Mouse (Mus musculus) testis, adult 2 months (tissue): ENCODE measurements at regions not wholly inside any gene's neighbourhood (a gene's known extent, or its start where the extent isn't known, plus 50 kb on each side); places are given as distances from the start of the nearest gene placed in this dataset.

ENCODE experiments used
- H3K27ac ChIP-seq: fragments of 200-500 bp; 2 replicates; pipeline ENCODE4 v1.5.1; 2012; ENCODE audit warnings: low read depth, low read length; ENCODE audit not compliant: control insufficient read depth, insufficient read depth
- H3K27me3 ChIP-seq: fragments of 200-500 bp; 2 replicates; pipeline ENCODE4 v1.6.1; 2012; ENCODE audit warnings: mild to moderate bottlenecking, low read length, moderate library complexity; ENCODE audit not compliant: control insufficient read depth, insufficient read depth
- H3K36me3 ChIP-seq: fragments of 200-500 bp; 2 replicates; pipeline ENCODE4 v1.6.1; 2012; ENCODE audit warnings: mild to moderate bottlenecking, low read length; ENCODE audit not compliant: control insufficient read depth, insufficient read depth
- H3K4me1 ChIP-seq: fragments of 200-500 bp; 2 replicates; pipeline ENCODE4 v1.6.1; 2012; ENCODE audit warnings: low read length; ENCODE audit not compliant: control insufficient read depth, insufficient read depth
- H3K4me3 ChIP-seq: fragments of 200-500 bp; 2 replicates; pipeline ENCODE4 v1.5.1; 2012; ENCODE audit warnings: low read depth, mild to moderate bottlenecking, low read length, moderate library complexity, mixed read lengths; ENCODE audit not compliant: control insufficient read depth
- CTCF ChIP-seq: fragments of 200-500 bp; IDR thresholded peaks from 2 replicates; pipeline ENCODE4 v1.5.1; 2012; ENCODE audit warnings: low read depth, mild to moderate bottlenecking, inconsistent platforms, low read length, moderate library complexity; ENCODE audit not compliant: control insufficient read depth, insufficient read depth, insufficient replicate concordance
- POLR2A ChIP-seq: fragments of 200-500 bp; IDR thresholded peaks from 2 replicates; pipeline ENCODE4 v1.6.1; 2012; ENCODE audit warnings: low read depth, mild to moderate bottlenecking, inconsistent platforms, low read length, moderate library complexity; ENCODE audit not compliant: control insufficient read depth

DNA sequence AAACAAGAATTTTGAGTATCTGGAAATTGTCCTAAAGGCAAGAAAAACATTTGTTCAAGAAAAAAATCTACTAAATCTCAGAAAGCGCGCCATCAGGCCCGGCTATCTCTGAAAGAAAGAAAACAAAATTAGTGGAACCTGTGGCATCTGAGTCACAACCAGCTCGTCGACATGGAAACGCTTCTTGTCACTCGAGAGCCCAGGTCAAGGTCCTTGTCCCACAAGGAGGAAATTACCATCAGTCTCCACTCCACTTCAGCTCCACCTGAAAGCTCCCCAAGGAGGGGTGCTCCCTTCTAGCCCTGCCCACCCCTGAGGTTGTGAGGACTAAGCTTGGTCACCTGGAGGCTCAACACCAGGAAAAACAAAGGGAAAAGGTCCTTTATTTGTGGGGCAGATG is 324.1 kb upstream of the Zfp637 start:
- TF ChIP-seq POLR2A = no peak
- Histone ChIP-seq H3K27ac (no peak overlapping the region), H3K27me3 (no peaks in the 10 kb centered on the region), H3K36me3 (no peaks in the 10 kb centered on the region), H3K4me3 (no peak overlapping the region), H3K4me1 (peaks cover 2% of the 10 kb centered on the region; the same call in 1 of the 2 replicates)

DNA sequence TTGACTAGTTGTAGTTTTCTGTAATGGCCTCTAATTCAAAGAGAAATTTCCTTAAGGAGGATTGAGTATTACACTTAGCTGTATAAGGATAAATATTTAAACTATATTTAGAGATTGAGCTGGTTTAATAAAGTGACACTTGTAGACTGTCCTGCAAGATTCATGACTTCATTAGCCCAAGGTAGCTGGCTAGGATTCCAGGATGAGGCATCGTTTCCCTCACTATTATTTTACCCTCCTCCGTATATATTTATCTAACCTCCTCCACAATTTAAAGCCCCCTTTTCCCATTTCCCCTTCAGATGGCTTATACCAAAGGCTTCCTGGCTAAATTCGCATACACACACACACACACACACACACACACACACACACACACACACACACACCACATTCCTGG is 322.0 kb upstream of the Zfp637 start:
- Histone ChIP-seq H3K36me3 (no peaks in the 10 kb centered on the region), H3K27ac (no peak overlapping the region), H3K27me3 (no peaks in the 10 kb centered on the region), H3K4me1 (peaks cover 2% of the 10 kb centered on the region; the same call in 1 of the 2 replicates), H3K4me3 (no peak overlapping the region)
- TF ChIP-seq POLR2A (no peak), CTCF (no peak)

DNA sequence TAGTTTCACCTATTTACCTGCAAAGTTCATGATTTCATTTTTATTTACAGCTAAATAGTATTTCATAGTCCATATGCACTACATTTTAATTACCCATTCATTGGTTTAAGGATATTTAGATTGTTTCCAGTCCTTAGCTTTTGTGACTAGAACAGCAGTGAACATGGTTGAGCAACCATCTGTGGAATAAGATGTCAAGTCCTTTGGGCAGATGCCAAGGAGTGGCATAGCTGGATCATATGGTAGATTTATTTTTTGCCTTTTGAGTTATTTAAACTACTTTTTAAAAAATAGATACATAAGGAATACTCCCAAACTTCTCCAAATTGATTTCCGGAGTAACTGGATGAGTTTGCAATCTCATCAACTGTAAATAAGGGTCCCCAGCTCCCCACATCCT is 321.5 kb upstream of the Zfp637 start:
- H3K36me3 ChIP-seq = no peaks in the 10 kb centered on the region
- H3K4me3 ChIP-seq = no peak overlapping the region
- no peak for TF ChIP-seq POLR2A
- no peak for TF ChIP-seq CTCF

DNA sequence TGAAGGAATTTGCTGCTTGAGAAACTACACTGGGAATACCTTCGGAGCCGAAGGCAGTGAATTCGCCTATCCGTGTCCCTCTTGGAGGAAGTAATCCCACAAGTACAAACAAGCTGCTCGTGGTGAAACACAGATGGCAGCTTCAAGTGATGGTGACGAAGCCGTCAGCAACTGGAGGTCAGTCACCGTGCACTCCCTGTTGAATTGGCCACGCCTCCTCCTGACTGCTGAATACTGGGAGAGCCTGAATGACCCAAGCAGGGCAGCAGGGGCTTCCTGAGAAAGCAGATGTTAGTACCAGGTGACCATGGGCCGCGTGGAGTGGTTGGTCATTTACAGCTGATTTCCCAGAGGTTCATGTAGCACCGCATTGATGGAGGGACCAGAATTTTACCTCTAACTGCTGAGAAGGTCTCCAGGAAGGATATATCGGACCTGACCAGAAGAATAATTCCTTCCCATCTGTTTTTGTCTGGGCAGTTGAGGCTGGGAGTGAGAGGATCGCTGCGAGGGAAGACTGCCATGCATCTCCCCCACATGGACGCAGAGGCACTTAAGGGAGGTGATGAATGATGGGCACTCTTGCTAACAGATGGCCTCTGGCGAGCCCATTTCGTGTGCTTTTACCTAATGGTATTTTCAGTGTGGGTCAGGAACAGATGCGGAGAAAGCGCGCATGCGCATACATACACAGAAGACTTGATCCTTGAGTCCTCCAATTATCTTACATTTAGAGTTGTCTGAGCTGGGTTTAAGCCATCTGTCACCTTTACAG is 314.6 kb upstream of the Zfp637 start:
- H3K27ac ChIP-seq = no peak overlapping the region
- H3K36me3 ChIP-seq = no peaks in the 10 kb centered on the region
- TF ChIP-seq POLR2A (no peak), CTCF (no peak)
- no peaks in the 10 kb centered on the region for H3K27me3 ChIP-seq
- H3K4me3 ChIP-seq = peak overlapping the region; percentile 16
- H3K4me1 ChIP-seq = peaks cover 2% of the 10 kb centered on the region; the same call in 1 of the 2 replicates

More for the DNA sequence above, 321.5 kb upstream of the Zfp637 start:
- Histone ChIP-seq H3K4me1 (peaks cover 2% of the 10 kb centered on the region; the same call in 1 of the 2 replicates), H3K27me3 (no peaks in the 10 kb centered on the region), H3K27ac (no peak overlapping the region)

DNA sequence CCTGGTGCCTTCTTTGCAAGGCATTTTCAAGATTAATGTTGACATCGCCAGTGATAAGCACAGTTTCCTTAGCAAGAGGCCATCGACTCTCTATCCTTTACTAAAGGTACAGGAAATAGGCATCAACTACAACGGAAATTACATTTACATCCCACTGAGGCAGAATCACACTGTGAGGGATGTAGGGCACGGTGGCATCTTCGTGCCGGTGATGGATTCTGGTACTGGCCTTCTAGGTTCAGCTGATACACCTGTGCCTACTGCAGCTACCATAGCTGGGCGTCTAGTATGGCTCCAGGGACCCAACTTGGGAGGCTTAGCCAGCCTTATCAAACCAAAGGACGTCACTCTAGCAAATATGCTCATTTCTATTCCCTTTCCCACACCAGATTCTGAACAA is 313.5 kb upstream of the Zfp637 start:
- no peak overlapping the region for H3K27ac ChIP-seq
- no peak for TF ChIP-seq CTCF
- TF ChIP-seq POLR2A = no peak
- no peak overlapping the region for H3K4me3 ChIP-seq
- no peaks in the 10 kb centered on the region for H3K27me3 ChIP-seq
- peaks cover 2% of the 10 kb centered on the region; the same call in 1 of the 2 replicates for H3K4me1 ChIP-seq
- H3K36me3 ChIP-seq = no peaks in the 10 kb centered on the region

DNA sequence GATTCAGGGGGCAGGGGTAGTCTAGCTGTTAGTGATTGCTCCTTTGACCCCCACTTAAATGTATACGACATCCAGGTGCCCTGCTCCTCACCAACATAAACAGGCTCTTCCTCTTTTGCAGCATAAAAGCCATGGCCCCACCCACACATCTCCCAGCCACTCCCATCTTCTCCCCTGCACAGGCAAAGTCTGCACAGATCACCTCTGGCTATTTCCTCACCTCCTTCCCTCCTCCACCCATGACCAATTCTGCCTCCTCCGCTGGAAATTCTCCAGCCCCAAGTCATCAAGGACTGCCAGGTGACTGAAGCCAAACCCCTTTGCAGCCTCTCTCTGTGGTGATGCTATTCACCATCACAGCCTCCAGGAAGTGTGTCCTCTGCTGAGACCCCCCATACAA is 306.8 kb upstream of the Zfp637 start:
- Histone ChIP-seq H3K36me3 (no peaks in the 10 kb centered on the region), H3K4me3 (no peak overlapping the region), H3K4me1 (no peaks in the 10 kb centered on the region; the same call in 1 of the 2 replicates), H3K27me3 (no peaks in the 10 kb centered on the region), H3K27ac (no peak overlapping the region)
- TF ChIP-seq CTCF (no peak), POLR2A (no peak)

DNA sequence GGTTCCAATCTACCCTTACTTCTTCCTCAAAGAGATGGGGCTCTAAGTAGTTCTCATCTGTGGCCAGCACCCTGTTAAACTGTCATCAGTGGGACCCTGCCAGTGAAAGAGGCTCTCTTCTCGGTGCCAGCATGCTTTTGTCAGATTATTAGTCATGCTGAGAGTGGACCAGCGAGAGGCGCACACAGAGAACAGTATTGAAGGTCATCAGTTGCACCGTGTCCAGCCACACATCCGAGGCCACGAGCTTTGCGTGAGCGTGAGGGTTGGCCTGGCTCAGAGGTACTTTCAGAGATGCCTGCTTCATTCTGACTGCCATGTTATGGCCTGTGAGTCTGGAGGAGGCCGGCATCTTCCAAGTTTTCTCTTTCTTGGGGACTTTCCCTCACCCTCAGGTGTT is 306.0 kb upstream of the Zfp637 start:
- TF ChIP-seq POLR2A (no peak), CTCF (no peak)
- no peak overlapping the region for H3K27ac ChIP-seq
- no peak overlapping the region for H3K4me3 ChIP-seq
- no peaks in the 10 kb centered on the region; the same call in 1 of the 2 replicates for H3K4me1 ChIP-seq
- no peaks in the 10 kb centered on the region for H3K27me3 ChIP-seq
- H3K36me3 ChIP-seq = no peaks in the 10 kb centered on the region
